Mouse (Mus musculus): Measurements from ENCODE around the gene Hmgxb4. TPM values are rescaled to one million over a fixed set of nuclear protein-coding genes. Genes with fewer than 3 reads are reported as not detected.

The Hmgxb4 gene
- polyA plus RNA-seq, 1 experiment from 2014 or later: 18.3 TPM

- Histone ChIP-seq H3K36me3 (no peaks in the 10 kb centered on the region), H3K9me3 (replicated peaks) (no peaks in the 10 kb centered on the region), H3K9ac (no peak overlapping the region), H3K27ac (no peak overlapping the region), H3K4me2 (no peak overlapping the region), H3K4me3 (no peak overlapping the region), H3K27me3 (replicated peaks) (no peaks in the 10 kb centered on the region), H3K4me1 (peaks cover 28% of the 10 kb centered on the region)
- ATAC-seq: no peak
- 94% methylated on average over 9 of the region's 9 CpGs for WGBS (ENCODE audit: insufficient replicate concordance)
Measured at GRCm38 (mm10) chr8:75078851-75079250, 85.7 kb downstream of the Hmgxb4 start.

Other genes with a start within 250 kb of the Hmgxb4 start
- 0.11 TPM in 1 of 2 replicates, not detected in the other for gene Isx, start 120.2 kb upstream of the Hmgxb4 start, polyA plus RNA-seq (2016; fragmentation: Nextera tagmentation; extraction: Ambion mirVana)
- gene Tom1, start 40.3 kb downstream of the Hmgxb4 start, polyA plus RNA-seq (2016; fragmentation: Nextera tagmentation; extraction: Ambion mirVana): 14.6 and 16.1 TPM in 2 replicates
- 86.0 and 93.2 TPM in 2 replicates for gene Hmox1, start 100.3 kb downstream of the Hmgxb4 start, polyA plus RNA-seq (2016; fragmentation: Nextera tagmentation; extraction: Ambion mirVana)
- gene Mcm5, start 116.2 kb downstream of the Hmgxb4 start, polyA plus RNA-seq (2016; fragmentation: Nextera tagmentation; extraction: Ambion mirVana): 242 and 258 TPM in 2 replicates
- 0.07 and 0.10 TPM in 2 replicates for gene Rasd2, start 220.6 kb downstream of the Hmgxb4 start, polyA plus RNA-seq (2016; fragmentation: Nextera tagmentation; extraction: Ambion mirVana)